Mouse (Mus musculus) neural tube, embryonic 14.5 days (tissue): ENCODE results near the gene Ern1. TPM values are rescaled to one million over a fixed set of nuclear protein-coding genes. Genes with fewer than 3 reads are reported as not detected.

Experiments used
- ATAC-seq: fragments of 200-750 bp; cut with Nextera tagmentation; 2 replicates; pipeline ENCODE4 v1.8.0; 2017; ENCODE audit warnings: low read depth, mild to moderate bottlenecking, moderate TSS enrichment, moderate library complexity
- H3K27ac ChIP-seq: fragments of 300-500 bp; sonication (generic); 2 replicates; pipeline ENCODE4 v1.5.1; 2014; ENCODE audit warnings: low read depth, mild to moderate bottlenecking, control low read depth, low read length, moderate library complexity, mixed read lengths
- H3K27me3 ChIP-seq: fragments of 300-500 bp; sonication (generic); 2 replicates; pipeline ENCODE4 v1.6.1; 2014; ENCODE audit warnings: low read length; ENCODE audit not compliant: control insufficient read depth, insufficient read depth
- H3K36me3 ChIP-seq: fragments of 300-500 bp; sonication (generic); 2 replicates; pipeline ENCODE4 v1.6.1; 2014; ENCODE audit warnings: low read length, mixed read lengths; ENCODE audit not compliant: control insufficient read depth, insufficient read depth
- H3K4me1 ChIP-seq: fragments of 300-500 bp; sonication (generic); 2 replicates; pipeline ENCODE4 v1.6.1; 2014; ENCODE audit warnings: low read length; ENCODE audit not compliant: control insufficient read depth, insufficient read depth
- H3K4me2 ChIP-seq: fragments of 300-500 bp; sonication (generic); 2 replicates; pipeline ENCODE4 v1.6.1; 2014; ENCODE audit warnings: mild to moderate bottlenecking, low read depth, low read length, control low read depth
- H3K4me3 ChIP-seq: fragments of 300-500 bp; sonication (generic); 2 replicates; pipeline ENCODE4 v1.5.1; 2014; ENCODE audit warnings: low read depth, low read length, control low read depth, mixed read lengths
- H3K9ac ChIP-seq: fragments of 300-500 bp; sonication (generic); replicated peaks from 2 replicates; pipeline ENCODE4 v1.6.1; 2014; ENCODE audit warnings: low read depth, mild to moderate bottlenecking, control low read depth, low read length, mixed read lengths
- H3K9me3 ChIP-seq: fragments of 300-500 bp; sonication (generic); 2 replicates; pipeline ENCODE4 v1.6.1; 2016; ENCODE audit warnings: low read length; ENCODE audit not compliant: control insufficient read depth
- WGBS: fragments of 180-500 bp; shearing (Covaris S2); extraction: QIAGEN DNeasy Blood & Tissue Kit; methylation state at CpG from one replicate; pipeline ENCODE4 v1.1.7; 2014; 5-methylcytosine and 5-hydroxymethylcytosine counted together
- polyA plus RNA-seq: library from polyadenylated mRNA; unstranded; fragments of >200 nt; fragmentation: Nextera tagmentation; extraction: Ambion mirVana; gene quantifications from 2 replicates; pipeline ENCODE4 v1.2.1, GENCODE M21; 2014

The Ern1 gene
- polyA plus RNA-seq: 7.4 and 7.6 TPM in 2 replicates

DNA sequence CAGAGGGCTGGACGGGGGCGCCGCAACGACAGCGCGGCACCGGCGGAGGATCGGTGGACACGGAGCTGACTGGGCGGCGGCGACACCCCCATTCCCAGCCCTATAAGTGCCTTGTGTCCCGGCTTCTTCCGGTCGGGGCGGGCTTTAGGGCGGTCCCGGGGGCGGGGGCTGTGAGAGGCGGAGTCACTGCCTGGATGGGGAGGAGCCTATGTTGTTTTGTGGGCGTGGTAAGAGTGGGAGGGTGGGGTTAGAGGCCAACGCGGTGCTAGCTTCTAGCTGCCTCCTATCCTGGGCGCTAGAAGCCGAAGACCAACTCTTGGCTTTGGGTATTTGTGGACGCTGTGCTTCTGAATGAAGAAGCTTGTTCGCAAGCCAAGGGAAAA is at the start of gene Ern1:
TSS of gene Ern1 (minus strand) at position 120 of the 383 bp plus-strand sequence.
- Histone ChIP-seq H3K4me2 (peak within 1 kb of the TSS; percentile 75), H3K4me3 (peak within 1 kb of the TSS; percentile 88), H3K4me1 (peaks cover 5% of the 10 kb centered on the region; the same call in 1 of the 2 replicates), H3K27ac (peak within 1 kb of the TSS; percentile 71), H3K9ac (peak within 1 kb of the TSS; percentile 84), H3K36me3 (no peaks in the 10 kb centered on the region), H3K27me3 (no peaks in the 10 kb centered on the region), H3K9me3 (no peaks in the 10 kb centered on the region)
- WGBS: 0% methylated on average over 18 of the region's 28 CpGs
- ATAC-seq: peak; percentile 96

DNA sequence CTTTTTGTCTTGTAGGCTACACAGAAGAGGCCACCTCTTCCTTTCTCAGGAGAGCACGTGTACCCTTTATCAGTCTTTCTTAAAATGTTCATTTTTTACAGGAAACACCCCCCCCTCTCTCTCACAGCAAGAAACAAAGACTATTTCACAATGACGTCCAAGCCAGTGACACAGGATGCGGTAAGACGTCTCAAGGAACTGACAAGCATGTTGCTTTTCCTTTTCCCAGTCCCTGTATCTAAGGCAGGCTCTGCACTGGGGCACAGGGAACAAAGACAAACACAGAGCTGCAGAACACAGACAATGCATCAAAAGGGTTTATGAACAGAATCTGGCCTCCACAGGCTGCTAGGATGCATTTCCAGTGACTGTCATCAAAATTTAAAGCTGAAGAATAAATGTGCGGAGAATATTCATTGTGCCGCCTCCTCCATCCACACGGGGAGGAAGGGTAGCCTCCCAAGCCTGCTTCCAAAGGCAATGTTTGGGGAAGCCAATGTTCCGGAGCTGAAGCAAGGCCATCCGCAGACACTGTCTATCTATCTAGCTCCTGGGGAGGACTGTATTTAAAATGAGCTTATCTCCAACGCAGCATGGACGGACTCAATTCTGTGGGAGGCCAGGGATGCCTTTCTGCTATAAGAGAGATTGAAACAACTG is 48.7 kb upstream of the Ern1 start:
- Histone ChIP-seq H3K27ac (peak overlapping the region; percentile 28; the same call in 1 of the 2 replicates), H3K36me3 (no peaks in the 10 kb centered on the region), H3K4me2 (no peak overlapping the region), H3K9me3 (no peaks in the 10 kb centered on the region), H3K4me3 (no peak overlapping the region), H3K27me3 (no peaks in the 10 kb centered on the region), H3K9ac (no peak overlapping the region), H3K4me1 (no peaks in the 10 kb centered on the region)
- 58% methylated on average over 11 of the region's 11 CpGs for WGBS
- ATAC-seq: no peak

DNA sequence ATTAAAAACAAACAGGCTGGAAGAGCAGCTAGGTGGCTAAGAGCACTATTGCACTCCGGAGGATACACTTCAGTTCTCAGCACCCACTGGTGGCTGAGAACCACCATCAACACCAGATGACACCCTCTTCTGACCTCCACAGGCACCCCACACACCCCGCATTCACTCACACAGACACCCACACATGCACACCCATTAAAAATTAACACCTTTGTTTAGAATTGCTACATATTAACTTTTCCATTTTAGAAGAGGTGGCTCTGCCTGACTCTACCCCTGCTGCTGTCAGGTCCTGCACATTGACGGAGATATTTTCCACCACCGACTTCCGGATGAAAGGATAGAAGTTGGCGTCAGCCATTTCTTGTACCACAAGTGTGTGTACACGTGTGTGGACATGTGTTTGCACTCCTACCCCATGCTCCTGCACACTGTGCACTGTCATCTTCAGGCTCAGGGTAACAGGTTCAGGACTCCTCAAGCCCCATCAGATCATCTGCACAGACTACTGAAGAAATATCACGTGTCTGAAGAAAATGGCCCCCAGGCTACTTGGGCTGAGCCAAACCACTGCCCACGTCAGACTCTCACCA is 48.1 kb upstream of the Ern1 start:
- no peak overlapping the region for H3K9ac ChIP-seq
- H3K27ac ChIP-seq: peak overlapping the region; percentile 28; the same call in 1 of the 2 replicates
- H3K9me3 ChIP-seq: no peaks in the 10 kb centered on the region
- H3K4me2 ChIP-seq: no peak overlapping the region
- H3K4me3 ChIP-seq: no peak overlapping the region
- no peaks in the 10 kb centered on the region for H3K4me1 ChIP-seq
- 88% methylated on average over 9 of the region's 9 CpGs for WGBS
- no peaks in the 10 kb centered on the region for H3K27me3 ChIP-seq
- no peak for ATAC-seq
- H3K36me3 ChIP-seq: no peaks in the 10 kb centered on the region

DNA sequence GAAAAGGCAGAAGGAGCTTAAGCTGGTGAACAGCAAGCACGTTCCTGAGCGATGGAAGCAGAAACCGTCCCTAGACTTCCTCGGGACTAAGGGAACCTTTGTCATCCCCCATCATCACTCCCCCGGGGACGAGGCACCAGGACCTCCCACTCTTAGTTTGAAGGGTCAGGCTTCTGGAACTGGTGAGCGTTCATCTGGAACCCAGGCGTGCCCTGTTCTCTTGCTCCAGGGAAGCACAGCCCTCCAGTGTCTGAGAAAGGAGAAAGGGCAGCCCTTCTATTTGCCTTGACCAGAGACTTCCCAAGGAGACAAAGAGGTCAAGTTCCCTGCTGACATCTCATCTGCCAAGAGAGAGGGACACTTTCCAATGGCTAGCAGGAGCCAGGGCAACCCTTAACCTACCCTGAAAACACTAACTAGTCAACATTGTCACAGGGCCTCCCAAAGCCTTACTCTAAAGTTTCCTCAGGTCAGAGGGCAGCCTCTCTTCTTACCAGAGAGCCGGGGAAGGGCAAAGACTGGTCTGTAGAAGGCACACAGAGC is 44.7 kb upstream of the Ern1 start:
- Histone ChIP-seq H3K9ac (no peak overlapping the region), H3K4me2 (no peak overlapping the region), H3K4me3 (no peak overlapping the region), H3K27me3 (no peaks in the 10 kb centered on the region), H3K9me3 (no peaks in the 10 kb centered on the region), H3K4me1 (no peaks in the 10 kb centered on the region), H3K36me3 (no peaks in the 10 kb centered on the region), H3K27ac (no peak overlapping the region)
- 80% methylated on average over 9 of the region's 9 CpGs for WGBS
- ATAC-seq: no peak

DNA sequence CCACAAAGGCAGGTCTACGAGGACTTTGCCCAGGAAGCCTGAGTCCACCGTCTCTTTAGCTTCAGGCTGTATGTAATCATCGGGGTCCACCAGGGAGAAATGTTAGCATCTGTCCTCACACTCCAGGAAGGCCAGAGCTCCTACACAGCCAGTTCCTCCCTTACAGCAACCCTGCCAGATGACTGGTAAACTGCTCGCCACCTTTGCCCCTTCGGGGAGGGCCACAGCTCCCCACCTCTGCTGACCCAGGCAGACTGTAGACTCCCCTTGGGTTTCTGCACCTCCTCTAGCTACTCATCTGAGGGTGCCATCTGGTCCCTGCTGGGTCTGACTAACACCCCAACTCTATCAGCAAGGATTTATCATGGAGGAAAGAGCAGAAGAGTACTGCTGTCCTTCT is 42.1 kb upstream of the Ern1 start:
- ATAC-seq: no peak

DNA sequence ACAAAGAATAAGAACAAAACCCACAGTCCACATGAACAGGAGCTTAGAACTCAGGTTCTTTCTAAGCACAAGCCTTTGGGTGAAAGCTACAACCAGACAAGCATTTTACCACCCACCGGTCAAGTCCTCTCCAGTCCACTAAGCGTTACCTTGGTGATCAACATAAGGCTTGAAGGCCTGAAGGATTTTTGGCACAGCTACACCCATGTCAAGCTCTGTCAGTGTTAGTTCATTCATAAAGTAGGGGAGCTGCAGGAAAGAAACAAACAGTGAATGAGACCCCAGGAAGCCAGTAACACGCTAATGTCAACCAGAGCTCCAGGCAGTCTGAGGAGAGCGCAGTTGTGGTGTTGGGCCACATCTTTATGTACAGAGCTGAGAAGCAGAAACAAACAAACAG is 41.5 kb upstream of the Ern1 start:
- Histone ChIP-seq H3K27me3 (no peaks in the 10 kb centered on the region), H3K36me3 (no peaks in the 10 kb centered on the region), H3K9me3 (no peaks in the 10 kb centered on the region), H3K4me2 (no peak overlapping the region), H3K4me1 (no peaks in the 10 kb centered on the region), H3K4me3 (no peak overlapping the region), H3K27ac (no peak overlapping the region), H3K9ac (no peak overlapping the region)
- no peak for ATAC-seq
- WGBS: 71% methylated on average over 4 of the region's 4 CpGs

More for the DNA sequence above, 42.1 kb upstream of the Ern1 start:
- H3K36me3 ChIP-seq: no peaks in the 10 kb centered on the region
- H3K9me3 ChIP-seq: no peaks in the 10 kb centered on the region
- WGBS: 96% methylated on average over 5 of the region's 5 CpGs
- no peak overlapping the region for H3K4me2 ChIP-seq
- no peak overlapping the region for H3K4me3 ChIP-seq
- H3K27ac ChIP-seq: no peak overlapping the region
- no peak overlapping the region for H3K9ac ChIP-seq
- no peaks in the 10 kb centered on the region for H3K27me3 ChIP-seq
- H3K4me1 ChIP-seq: no peaks in the 10 kb centered on the region

DNA sequence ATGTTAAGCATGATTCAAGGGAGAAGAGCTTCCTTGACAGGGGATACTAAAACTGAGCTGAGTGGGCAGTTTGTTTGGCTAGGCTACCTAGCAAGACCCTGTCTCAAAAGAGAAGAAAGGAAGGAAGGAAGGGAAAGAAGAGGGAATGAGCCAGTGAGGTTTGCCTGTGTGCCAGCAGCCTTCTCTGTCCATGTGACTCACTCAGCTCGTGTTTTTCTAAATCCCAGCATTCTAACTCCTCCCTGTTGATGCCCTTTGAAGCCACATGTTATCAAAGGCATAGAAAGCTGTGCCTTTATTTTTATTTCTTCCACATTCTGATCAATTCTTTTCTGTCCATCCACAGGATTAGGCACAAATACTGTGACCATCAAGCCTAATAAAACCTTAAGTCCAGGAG is 40.3 kb upstream of the Ern1 start:
- ATAC-seq: no peak
- WGBS: 55% methylated on average over 1 of the region's 1 CpGs

DNA sequence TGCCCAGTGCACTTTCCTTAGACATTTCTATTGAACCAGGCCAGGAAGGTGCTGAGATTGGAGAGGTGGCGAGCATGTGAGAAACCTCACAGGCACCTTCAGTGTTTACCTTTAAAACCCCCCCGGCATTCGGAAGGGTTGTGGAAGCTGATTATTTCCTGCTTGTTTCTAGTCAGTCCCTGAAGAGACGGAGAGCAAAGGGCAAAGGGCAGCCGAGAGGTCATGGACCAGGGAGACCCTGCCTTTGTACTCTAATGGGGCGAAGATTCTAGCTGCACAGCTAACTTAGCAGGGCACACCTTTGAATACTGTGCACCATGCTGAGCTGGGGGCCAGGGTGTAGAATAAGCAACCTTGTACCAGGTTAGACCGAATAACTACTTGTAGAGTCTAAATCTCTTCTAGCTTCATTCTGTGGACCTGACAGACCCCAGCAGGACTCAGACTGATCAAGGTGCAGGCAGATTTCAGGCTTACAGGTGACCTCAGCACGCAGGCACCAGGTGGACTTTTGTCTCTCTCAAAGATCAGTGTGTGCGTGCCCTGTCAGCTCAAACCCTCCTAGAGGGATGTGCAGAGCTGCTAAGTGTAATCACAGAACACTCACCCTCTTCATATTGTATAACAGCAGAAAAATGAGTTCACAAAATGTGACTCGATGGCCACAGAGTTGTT is 39.6 kb upstream of the Ern1 start:
- no peak overlapping the region for H3K4me2 ChIP-seq
- no peaks in the 10 kb centered on the region for H3K4me1 ChIP-seq
- WGBS: 48% methylated on average over 10 of the region's 10 CpGs
- H3K9me3 ChIP-seq: no peaks in the 10 kb centered on the region
- no peaks in the 10 kb centered on the region for H3K36me3 ChIP-seq
- H3K4me3 ChIP-seq: no peak overlapping the region
- no peak for ATAC-seq
- H3K27ac ChIP-seq: no peak overlapping the region
- H3K27me3 ChIP-seq: no peaks in the 10 kb centered on the region
- H3K9ac ChIP-seq: no peak overlapping the region

More for the DNA sequence above, 40.3 kb upstream of the Ern1 start:
- H3K36me3 ChIP-seq: no peaks in the 10 kb centered on the region
- no peaks in the 10 kb centered on the region for H3K9me3 ChIP-seq
- H3K4me1 ChIP-seq: no peaks in the 10 kb centered on the region
- no peak overlapping the region for H3K4me2 ChIP-seq
- no peak overlapping the region for H3K27ac ChIP-seq
- H3K4me3 ChIP-seq: no peak overlapping the region
- no peak overlapping the region for H3K9ac ChIP-seq
- H3K27me3 ChIP-seq: no peaks in the 10 kb centered on the region

DNA sequence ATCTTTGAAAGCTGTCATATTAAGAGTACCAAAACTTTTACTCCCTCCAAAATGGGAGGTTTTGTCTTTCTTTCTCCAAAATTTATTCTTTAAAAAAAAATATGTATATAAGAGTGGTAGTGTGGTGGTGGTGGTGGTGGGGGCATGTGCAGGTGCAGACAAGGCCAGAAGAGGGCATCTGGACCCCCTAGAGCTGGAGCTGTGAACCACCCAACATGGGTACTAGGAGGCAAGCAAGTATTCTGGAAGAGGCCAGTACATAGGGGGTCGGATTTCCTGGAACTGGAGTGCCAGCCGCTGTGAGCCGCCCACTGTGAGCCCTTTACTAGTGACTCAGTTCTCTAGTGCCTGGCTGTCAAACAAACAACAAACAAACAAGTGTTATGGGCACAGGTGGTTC is 34.9 kb upstream of the Ern1 start:
- H3K27me3 ChIP-seq: no peaks in the 10 kb centered on the region
- no peak overlapping the region for H3K9ac ChIP-seq
- no peaks in the 10 kb centered on the region for H3K9me3 ChIP-seq
- H3K27ac ChIP-seq: no peak overlapping the region
- no peak for ATAC-seq
- peaks cover 10% of the 10 kb centered on the region; the same call in 1 of the 2 replicates for H3K4me1 ChIP-seq
- no peak overlapping the region for H3K4me3 ChIP-seq
- no peaks in the 10 kb centered on the region for H3K36me3 ChIP-seq
- WGBS: 51% methylated on average over 3 of the region's 3 CpGs
- no peak overlapping the region for H3K4me2 ChIP-seq
